Mouse (Mus musculus): ENCODE results near the gene Rspry1.
A peak's percentile ranks its signal among the peaks of the same experiment; 100 is the strongest.

Gene Rspry1

DNA sequence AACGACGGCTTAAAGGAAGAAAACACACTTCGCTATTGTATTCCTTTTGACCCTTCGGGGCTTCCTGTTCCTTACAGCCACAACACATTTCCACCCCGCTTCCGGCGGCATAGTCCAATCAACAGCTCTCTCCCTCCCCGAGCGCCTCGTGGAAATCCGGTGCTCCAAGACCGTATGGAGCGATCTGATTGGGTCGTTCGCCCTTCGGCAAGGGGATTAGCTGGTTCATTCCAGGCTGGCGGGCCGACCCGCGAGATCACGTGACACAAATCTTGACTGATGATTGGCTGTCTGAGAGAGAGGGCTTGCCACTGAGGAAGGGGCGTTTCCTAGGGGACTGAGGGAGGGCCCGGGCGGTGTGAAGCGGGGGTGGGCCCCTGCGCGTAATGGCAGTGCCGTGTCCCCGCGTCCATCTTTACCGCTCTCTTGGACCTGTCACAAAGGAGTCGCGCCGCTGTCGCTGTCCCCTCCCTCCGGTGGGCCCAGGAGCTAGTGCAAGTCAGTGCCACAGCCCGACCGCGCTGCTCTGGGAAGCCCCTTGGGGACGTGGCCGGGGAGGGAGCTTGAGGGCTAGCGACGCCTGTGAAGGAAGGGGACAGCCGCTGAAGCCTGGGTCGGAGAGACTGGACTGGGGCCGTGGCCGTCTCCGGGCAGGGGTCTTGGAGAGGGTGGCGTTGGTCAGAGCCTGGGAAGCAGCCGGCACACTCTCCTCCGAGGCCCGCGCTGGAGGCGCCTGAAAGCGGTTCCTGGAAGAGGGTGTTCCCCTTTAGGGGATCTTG is at the start of gene Rspry1, which contains the start of gene Fam192a:
Gene Rspry1, plus strand, starts transcription at position 331 of the 779 bp plus-strand sequence.
Gene Fam192a, minus strand, starts transcription at position 391 of the 779 bp plus-strand sequence.
- DNase-seq (ENCODE audit: low read depth, low spot score), result peak; percentile 100

DNA sequence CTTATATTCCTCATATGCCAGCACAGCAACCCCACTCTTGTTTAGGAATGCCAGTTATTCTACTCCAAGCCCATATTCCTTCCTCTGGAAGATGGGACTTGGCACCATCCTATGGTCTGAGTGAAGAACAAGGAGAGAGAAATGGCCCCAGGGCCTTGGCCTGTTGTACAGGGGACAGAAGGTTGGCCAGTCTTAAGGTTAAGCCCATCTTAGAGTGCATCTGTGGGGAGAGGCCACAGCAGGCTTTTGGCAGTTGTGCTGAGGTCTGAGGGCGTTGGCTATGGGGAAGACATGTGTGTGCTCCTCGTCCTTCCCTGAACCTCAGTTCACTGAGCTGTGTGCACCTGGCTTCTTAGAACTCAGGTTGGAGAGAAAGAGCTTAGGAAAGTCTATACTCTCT is 49.0 kb upstream of the Rspry1 start:
- DNase-seq (ENCODE audit: low read depth, low spot score), result no peak

GRCm38 (mm10) chr8:94557281-94557680 is 44.5 kb upstream of the Rspry1 start:
- DNase-seq (ENCODE audit: low read depth, low spot score), result no peak

DNA sequence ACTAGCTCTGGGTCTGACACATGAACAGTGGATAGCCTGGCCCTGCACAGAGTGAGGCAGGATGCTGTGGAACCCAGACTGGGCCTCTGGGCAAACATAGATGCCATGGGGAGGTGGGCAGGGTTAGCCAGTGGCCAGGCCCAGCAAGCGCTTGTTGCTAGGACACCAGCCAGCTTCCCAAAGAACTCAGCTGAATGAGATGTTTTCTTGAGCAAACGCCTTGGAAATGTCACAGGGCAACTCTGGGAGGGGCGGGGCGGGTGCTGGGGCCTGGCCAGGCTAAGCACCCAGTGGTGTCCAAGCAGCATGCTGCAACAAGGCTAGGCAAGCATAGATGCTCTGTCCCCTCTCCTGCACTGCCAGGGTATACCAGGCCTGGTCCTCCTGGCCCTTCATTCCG is 40.5 kb upstream of the Rspry1 start:
- no peak for DNase-seq (ENCODE audit: low read depth, low spot score)

- DNase-seq (ENCODE audit: low read depth, low spot score), result no peak
Observed at GRCm38 (mm10) chr8:94564421-94564820, 37.3 kb upstream of the Rspry1 start.

GRCm38 (mm10) chr8:94566033-94566432 is 35.7 kb upstream of the Rspry1 start:
- no peak for DNase-seq (ENCODE audit: low read depth, low spot score)

- no peak for DNase-seq (ENCODE audit: low read depth, low spot score)
Observed at GRCm38 (mm10) chr8:94566446-94567158, 35.1 kb upstream of the Rspry1 start.

GRCm38 (mm10) chr8:94567159-94567849 is 34.4 kb upstream of the Rspry1 start:
- DNase-seq (ENCODE audit: low read depth, low spot score), result no peak

DNA sequence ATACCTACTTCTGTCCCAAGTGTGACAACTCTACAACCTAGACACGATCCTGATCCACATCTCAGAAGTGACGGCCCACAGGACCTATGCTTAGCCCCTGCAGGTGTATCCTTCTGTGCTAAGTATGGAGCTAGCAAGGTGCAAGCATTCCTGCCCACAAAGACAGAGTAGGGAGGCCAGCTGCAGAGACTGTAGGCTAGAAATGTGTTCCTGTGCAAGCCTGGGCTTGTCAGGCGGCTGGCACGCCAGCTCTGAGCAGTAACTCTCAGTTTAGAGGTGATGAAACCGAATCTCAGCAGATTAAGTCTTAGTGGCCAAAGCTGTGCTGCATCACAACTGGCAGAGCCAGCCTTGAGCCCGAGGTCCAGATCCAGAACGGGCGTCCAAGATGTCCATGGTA is 33.6 kb upstream of the Rspry1 start:
- DNase-seq (ENCODE audit: low read depth, low spot score), result no peak

DNA sequence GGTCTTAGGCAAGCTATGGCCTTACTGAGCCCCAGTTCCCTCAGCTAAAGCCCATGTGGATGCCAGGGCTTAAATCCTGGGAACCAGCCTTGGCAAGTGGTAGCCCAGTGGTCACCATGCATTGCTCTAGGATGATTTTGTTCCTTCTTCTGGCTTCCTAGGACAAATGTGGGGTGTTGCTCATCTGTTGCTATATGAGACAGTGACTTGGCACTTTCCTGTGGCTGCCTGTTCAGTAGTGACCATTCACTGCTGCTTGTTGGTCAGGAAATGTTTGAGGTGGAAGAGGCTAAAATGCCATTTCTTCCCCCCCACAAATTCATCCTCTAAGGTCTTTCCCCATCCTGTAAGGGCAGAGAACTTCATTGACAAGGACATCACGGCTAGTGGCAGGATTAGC is 32.3 kb upstream of the Rspry1 start:
- DNase-seq (ENCODE audit: low read depth, low spot score), result no peak

GRCm38 (mm10) chr8:94571896-94572295 is 29.8 kb upstream of the Rspry1 start:
- no peak for DNase-seq (ENCODE audit: low read depth, low spot score)

- DNase-seq (ENCODE audit: low read depth, low spot score), result no peak
Observed at GRCm38 (mm10) chr8:94574159-94574907, 27.4 kb upstream of the Rspry1 start.

DNA sequence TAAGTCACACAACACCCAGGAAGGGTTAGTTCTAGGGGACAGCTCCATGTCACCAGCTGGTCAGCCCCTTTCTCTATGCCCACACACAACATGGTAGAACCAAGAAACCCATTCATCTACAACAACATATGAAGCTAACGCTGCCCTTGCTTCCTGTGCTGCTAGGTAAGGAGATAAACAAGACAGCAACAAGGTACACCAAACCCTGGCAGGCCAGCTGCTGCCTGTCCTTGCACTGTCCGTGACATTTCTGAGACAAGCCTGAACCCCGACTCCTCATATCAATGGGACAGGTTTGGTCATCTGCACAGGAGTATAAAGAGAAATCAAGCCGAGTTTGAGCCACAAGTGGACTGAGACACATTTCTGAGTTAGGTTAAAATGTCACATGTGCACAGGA is 26.6 kb upstream of the Rspry1 start:
- no peak for DNase-seq (ENCODE audit: low read depth, low spot score)

- peak; percentile 12 for DNase-seq (ENCODE audit: low read depth, low spot score)
Observed at GRCm38 (mm10) chr8:94581820-94582483, 19.8 kb upstream of the Rspry1 start.

- DNase-seq (ENCODE audit: low read depth, low spot score), result no peak
Observed at GRCm38 (mm10) chr8:94582569-94582968, 19.2 kb upstream of the Rspry1 start.

DNA sequence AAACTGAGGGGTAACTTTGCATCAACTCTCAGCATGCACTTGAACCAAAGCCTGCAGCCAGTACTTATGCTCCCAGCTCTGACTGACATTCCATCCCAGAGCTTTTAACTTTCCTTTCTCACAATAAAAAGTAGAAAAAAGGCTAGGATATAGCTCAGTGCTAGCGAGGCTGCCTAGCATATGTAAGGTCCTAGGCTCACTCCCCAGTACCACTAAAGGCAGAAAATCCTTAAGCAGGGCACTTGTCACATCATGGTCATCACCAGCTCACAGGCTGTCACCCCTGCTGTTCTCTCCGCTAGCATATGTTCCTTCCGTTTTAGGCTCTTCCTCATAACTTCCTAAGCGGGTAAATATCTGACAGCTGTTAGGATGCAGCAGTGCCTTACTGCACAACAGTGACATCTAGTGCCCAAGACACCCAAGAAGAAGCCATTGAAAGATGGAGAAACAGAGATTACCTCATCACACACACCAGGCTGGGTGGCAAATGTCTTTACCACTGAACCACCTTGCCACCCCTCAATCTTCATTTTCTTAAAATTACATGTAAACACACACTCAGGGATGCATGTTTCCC is 17.4 kb upstream of the Rspry1 start:
- DNase-seq (ENCODE audit: low read depth, low spot score), result peak; percentile 11

DNA sequence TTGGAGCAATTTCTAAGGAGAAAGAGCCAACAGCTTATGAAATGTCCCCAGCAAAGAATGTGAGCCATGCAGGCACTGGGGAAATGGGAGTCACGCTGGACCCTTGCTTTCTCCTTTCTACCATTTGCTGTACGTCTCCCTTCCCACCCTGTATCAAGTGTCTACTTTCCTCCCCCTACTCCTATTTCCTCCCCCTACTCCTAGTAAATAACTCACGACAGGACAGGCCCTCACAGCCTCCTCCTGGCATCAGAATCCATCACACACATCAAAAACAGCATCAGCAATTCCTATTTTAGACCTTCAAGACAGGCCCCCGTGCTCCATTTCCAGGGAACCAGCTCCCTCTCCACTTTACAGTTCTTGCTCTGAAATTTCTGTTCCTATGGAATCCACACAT is 10.0 kb upstream of the Rspry1 start:
- DNase-seq (ENCODE audit: low read depth, low spot score), result no peak

GRCm38 (mm10) chr8:94594211-94594610 is 7.5 kb upstream of the Rspry1 start:
- peak; percentile 27 for DNase-seq (ENCODE audit: low read depth, low spot score)

DNA sequence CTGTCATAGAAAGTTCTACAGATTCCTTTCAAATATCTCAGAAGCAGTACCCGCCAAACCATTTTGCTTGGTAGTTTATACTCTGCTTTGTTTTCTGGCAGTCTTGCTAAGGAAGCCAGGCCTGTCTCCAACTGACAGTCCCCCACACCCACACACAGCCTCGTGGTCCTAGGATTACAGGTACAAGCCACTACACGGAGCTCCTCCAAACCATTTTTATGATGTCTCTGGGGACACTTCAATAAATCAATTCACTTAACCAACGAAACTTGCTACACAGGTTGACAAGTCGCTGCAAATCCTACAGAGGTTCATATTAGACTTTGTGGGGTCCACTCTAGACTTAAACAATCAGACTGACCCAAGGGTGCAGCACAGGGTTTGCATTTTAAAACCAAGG is 1.3 kb upstream of the Rspry1 start:
- DNase-seq (ENCODE audit: low read depth, low spot score), result peak; percentile 10

- DNase-seq (ENCODE audit: low read depth, low spot score), result no peak
Observed at GRCm38 (mm10) chr8:94601034-94601606, 617 bp upstream of the Rspry1 start.

Measured in CD4-positive helper T cell, adult 2 months (primary cell).